Mouse (Mus musculus): ENCODE measurements around the gene Tnfrsf14.
A peak's percentile ranks its signal among the peaks of the same experiment; 100 is the strongest.

Tnfrsf14 gene

DNA sequence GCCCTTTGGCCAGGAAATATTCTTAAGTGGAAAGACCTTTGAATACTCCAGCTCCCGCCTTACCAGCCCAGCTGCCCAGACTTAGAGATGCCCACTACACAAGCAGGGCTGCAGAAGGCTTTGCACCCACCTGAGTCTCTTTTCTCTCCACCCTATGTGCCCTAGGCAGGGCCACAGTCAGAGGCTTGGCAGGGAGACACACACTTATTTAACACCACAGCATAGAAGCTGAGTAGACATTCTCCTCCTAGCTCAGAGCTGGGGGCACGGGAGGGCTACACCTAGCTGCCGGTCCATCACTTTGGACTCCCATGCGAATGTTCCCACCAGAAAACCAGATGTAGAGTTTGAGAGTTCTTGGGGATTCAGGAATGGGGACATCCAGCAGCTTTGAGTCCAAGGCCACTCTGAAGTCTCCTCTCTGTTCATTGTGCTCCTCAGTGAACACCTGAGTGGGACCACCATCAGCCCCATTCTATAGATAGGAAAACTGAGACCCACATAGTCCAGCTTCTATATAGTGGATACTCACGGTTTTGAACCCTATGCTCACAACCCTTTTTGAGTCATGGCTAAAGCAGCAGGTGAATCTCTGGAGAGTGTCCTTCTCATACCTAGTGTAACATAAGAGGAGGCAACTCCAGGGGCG lies 20.7 kb upstream of the Tnfrsf14 start:
- DNase-seq (ENCODE audit: low spot score in 2 of 2) = no peak

DNA sequence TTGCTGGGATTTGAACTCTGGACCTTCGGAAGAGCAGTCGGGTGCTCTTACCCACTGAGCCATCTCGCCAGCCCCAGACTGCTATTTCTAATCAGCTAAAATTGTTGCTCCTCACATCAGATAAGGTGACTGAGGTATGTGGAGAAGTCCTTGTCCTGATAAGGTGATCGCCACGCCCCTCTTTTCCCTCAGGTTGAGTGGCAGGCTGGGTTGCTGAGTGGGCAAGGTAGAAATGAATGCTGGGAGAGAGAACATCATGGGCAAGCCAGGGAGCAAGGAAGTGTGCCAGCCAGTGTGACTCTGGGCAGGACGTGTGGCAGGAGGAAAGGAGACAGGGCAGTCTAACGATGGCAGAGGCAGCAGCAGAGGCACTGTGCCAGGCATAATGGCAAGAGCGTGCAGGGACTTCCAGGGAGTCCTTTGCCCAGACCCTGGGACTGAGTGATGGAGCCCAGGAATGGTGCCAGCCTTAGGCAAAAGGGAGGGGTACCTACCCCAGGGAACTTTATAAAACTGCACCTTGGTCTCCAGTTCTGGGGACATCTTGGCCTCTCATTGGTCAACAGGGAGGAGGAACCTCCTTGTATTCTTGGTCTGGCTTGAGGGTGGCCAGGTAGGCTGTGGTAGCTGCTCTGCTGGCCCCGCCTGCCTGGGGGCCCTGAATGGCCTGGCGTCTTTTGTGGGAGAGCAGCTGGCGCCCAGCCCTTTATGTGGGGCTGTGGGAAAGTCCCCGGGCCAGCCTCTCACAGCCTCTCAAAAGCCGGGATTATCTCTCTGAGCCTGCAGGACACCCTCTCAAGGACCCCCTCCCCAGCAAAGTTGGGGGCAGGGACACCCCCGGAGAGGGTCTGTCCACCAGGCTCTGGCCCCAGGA lies 19.9 kb upstream of the Tnfrsf14 start:
- DNase-seq (ENCODE audit: low spot score in 2 of 2) = peak; percentile 69 to 75

DNA sequence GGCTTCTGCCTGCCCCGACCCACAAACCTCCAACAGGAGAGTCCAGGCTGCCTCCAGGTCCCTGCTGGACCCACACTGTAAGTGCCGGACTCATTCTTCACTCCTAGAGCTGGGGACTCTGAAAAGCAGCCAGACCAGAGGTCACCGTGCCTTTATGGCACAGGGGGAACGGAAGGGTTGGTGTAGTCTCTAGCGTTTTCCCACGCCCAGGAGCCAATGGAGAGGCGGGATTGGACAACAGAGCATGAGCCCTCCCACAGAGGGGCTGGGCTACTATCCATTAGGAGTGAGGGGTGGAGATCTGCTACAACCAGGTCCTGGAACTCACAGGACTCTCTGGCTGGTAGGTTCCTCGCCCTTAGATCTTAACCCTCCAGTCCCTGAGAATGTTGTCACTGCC lies 18.0 kb upstream of the Tnfrsf14 start:
- DNase-seq (ENCODE audit: low spot score in 2 of 2) = peak in 1 of 2 experiments; percentile 67

DNA sequence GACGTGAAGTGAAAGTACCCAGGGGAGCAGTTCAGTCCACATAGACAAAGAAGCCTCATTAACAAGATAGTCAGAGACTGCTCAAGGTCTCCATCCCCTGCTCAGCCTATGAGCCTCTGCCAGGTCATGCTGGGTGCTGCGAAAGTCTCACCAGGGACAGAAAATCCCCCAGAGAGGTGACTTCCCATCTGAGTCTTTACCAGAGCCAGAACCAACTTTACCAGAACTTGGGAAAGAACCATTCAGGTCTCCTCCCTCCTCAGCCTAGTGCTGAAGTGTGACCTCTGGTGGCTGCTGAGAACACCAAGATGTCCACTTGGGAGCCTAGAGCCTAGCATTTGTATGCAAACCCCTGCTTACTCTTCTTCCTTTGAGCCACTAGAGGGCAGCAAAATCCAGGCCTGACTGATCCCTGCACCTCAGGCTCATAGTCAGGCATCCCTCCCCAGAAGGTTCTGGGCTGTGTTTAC lies 15.8 kb upstream of the Tnfrsf14 start:
- peak; percentile 68 to 73 for DNase-seq (ENCODE audit: low spot score in 2 of 2)

DNA sequence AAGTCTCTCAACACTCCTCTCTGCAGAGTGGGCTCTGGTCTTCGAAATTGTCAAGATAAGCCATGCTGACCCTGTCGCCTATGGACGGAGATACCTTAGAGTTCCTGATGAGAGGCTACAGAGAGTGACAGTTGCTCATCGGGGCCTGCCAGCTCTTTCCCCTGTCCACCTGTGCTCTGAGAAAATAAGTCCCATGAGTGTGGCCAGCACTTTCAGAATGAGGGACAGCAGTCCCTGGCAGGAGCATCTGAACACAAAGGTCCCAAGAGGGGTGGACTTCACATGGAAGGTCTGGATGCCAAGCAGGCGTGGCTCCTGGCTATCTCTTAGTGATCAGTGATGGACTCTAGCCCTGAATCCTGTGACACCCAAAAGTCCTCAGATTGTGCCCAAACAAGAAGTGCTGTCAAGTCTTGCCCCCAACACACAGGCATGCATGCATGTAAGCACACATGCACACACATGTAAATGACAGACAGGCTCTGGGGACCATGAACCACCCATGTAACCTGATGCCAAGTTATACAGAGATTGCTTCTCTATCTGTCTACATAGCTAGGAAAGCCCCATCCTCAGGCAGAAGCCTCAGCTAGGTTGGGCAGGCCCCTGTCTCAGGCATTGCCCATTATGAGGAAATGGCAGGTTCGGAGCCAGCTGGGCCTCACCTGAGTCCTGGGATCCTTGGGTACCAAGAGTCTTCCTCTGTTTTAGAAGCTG lies 15.1 kb upstream of the Tnfrsf14 start:
- DNase-seq (ENCODE audit: low spot score in 2 of 2) = no peak

DNA sequence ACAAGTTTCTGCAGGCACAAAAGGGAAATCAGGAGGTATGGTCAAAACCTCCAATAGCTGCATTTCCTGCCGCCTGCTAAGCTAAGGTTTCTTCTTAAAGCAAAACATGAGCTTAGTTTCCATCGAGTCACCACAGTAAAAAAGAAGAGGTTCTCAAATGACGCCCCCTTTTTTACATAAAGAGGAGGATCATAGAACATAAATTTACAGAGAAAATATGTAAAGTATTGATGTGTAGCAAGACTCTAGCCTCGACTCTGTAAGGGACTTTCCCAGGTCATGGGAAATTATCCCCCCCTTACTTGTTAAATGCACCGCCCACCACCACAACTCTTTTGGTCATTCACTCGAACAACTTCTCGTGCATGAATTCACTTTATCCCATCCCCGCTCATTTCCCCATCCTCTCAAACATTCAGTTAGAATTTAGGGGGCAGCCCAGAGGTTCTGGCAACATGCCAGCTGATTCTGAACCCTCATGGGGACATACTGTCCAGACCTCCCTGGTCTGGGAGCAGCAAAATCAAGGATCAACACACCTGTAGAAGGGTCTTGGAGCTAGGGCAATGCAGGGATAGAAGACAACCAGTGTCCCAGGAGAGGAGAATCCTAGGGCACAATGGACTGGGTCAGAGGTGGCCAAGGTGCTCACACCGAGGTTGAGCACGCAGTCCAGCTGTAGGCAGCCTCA lies 14.4 kb upstream of the Tnfrsf14 start:
- no peak for DNase-seq (ENCODE audit: low spot score in 2 of 2)

DNA sequence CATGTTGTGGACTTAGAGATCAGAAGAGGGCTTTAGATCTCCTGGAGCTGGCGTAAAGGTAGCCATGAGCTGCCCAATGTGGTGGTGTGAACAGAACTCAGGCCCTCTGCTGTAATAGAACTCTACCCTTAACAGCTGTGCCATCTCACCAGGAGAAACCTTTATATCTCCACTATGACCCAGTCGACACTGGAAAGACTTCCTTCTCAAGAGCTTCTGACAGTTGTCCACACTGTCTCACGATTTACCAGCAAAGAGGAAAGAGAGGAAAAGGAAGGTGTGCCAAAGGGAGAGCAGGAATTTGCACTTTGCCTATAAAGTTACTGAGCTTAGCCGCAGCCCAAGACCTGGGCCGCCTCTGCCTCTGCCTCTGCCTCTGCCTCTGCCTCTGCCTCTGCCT lies 13.5 kb upstream of the Tnfrsf14 start:
- DNase-seq (ENCODE audit: low spot score in 2 of 2) = no peak

DNA sequence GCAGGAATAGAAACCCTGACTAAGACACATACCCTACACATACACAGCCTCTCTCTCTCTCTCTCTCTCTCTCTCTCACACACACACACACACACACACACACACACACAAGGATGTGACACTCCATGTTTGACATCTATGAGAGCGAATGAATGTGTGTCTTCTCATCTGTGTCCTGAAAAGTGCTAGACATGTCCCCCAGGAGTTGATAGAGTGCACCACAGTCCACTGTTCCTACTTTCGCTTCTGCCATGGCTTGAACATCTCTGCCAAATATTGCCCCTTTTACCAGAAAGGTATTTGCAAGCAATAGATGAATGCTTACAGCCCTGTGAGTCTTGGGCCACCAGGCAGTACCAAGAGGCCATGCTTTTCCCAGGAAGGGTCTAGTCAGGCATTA lies 11.8 kb upstream of the Tnfrsf14 start:
- DNase-seq (ENCODE audit: low spot score in 2 of 2) = no peak

DNA sequence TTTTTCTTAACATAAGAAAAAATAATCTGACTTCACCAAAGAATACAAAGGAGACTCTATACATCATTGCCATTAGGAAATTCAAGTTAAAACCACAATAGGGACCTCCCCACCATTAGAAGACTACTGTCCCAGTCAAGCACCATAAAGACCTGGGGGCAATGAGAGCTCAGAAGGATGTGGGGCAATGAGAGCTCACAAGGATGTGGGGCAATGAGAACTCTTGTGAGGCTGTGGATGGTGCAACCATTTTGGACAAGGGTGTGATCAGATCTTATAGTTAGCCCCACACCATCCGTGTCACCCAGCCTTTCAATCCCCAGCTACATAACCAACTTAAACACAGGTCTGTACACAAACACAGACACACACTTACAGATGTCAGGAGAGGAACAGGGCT lies 9.4 kb upstream of the Tnfrsf14 start:
- DNase-seq (ENCODE audit: low spot score in 2 of 2) = no peak

DNA sequence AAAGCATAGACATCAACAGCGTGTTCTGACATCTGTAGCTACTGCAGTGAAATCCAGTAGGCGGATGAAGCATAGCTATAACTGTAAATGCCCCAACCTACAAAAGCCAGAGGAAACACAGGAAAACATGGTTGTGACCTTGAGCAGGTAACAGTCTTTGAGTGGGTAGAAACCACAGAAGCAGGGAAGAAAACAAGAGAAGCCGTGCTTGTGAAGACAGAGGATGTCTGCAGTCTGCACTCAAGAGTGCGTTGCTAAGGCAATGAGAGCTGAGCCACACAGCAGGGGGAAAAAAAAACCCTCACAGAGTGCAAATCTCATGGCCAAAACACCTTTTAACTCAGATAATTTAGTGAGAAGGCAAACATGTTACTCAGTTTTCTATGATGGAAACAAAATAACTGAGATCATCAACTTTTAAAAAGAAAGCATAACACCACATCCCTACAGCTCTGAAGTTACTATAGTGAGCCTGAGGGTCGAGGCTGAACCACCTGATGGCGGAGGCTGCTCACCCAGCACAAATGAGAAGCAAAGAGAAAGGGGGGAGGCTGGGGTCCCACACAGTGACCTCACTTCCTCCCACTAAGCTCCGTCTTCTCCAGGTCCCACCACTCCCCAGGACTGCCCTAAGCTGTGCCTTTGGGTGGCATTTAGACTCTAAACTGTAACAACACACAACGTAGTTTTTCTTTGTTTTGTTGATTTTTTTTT lies 8.3 kb upstream of the Tnfrsf14 start:
- no peak for DNase-seq (ENCODE audit: low spot score in 2 of 2)

DNA sequence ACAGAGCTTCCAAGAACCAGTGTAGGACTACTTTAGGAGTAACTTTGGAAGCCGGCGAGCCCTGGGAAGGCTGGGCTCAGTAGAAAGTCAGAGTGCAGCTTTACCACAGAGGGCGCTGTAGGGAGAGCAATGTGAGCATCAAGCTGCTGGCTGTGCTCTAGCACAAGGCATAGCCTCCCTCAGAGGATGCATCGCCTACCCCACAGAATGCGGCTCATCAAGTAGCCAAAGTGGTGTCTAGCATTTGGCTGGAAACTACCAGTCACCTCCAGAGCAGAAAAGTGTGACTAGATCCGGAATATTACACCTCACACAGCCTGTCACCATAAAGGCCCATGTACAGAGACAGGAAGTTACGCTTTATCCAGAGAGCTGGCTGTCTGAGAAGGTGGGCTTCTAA lies 7.4 kb upstream of the Tnfrsf14 start:
- no peak for DNase-seq (ENCODE audit: low spot score in 2 of 2)

DNA sequence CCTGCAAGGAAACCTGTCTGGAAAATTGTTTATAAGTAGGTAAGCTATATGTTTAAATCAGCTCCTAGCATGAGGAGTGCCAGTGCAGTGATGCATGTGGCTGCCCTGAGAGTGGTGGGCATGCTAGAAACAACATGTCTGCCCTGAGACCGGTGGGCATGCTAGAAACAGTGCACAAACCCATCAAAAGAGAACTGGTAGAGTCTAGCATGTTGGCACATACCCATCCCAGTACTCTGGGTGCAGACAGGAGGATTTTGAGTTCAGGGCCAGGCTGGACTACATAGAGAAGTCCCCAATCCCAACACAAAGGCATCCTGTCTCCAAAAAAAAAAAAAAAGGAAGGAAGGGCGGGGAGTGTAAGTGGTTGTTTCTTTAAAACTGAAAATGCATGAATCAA lies 6.4 kb upstream of the Tnfrsf14 start:
- no peak for DNase-seq (ENCODE audit: low spot score in 2 of 2)

DNA sequence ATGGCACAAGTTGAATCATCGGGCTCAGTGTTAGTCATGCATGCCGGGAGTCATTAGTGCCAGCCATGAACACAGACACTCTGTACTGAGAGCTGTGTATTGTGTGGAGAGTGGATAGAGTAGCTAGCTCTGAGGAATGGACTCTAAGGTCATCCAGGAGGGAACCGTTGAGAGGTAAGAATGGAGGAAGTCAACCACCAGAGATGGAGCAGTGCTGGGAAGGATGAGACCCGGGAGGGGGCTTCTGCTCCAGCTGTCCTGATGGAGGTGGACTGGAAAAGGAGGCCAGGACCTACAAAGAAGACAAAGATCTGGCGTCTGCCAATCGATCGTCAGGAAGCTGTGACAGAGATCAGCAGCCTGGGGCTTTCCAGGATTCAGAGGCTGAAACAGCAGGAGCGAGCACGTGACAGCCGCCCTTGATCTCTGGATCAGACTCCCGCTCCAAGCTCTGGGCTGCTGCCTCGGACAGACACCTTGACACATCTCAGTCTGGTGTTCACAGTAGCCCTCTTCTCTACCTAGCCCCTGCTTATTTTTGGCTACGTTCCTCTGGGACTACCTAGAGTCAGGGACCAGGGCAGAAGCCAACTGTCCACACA lies 5.0 kb upstream of the Tnfrsf14 start:
- DNase-seq (ENCODE audit: low spot score in 2 of 2) = no peak

DNA sequence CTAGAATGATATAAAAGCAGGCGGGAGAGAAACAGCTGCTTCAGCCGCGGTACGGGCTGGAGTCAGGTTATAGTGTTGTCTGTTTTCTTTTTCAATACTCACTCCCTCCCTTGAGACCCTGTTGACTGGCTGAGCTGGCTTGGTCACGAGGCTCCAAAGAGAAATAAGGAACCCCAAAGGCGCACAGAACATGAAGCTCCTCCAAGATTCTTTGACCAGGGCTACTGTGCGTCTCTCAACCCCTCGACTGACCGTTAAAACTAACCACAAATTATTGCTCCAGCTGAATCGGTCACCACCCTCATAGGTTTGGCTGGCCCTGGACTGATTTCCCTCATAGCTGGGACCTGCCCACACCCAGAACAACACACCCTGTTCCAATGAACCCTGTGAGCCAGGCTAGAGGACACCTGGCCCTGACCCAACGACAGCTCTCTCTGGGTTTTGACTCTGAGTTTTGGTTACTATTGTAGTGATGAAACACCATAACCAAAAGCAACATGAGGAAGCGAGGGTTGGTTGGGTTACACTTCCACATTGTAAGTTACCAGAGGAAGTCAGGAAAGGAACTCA lies 811 bp upstream of the Tnfrsf14 start:
- DNase-seq (ENCODE audit: low spot score in 2 of 2) = no peak

DNA sequence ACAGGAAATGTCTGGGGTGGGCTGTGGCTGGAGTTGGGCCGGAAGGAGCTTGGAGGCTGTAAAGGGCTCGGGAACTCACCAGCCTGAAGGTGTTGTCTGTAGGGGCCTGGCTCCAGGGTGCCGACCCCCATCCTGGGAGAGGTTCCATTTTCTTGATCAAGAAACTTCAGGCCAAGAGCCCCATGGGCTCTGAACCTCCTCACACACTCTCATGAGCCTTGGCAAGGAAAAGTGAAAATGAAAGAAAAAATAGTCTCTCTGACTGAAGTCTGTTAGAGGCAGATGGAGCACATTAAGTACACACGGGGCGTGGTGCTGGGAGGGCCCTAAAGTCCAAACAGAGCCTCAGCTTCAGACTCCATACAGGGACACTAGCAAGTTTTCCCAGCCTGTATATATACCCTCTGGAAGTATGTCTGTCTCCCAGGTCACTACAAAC lies 445 bp downstream of the Tnfrsf14 start:
- DNase-seq (ENCODE audit: low spot score in 2 of 2) = no peak

DNA sequence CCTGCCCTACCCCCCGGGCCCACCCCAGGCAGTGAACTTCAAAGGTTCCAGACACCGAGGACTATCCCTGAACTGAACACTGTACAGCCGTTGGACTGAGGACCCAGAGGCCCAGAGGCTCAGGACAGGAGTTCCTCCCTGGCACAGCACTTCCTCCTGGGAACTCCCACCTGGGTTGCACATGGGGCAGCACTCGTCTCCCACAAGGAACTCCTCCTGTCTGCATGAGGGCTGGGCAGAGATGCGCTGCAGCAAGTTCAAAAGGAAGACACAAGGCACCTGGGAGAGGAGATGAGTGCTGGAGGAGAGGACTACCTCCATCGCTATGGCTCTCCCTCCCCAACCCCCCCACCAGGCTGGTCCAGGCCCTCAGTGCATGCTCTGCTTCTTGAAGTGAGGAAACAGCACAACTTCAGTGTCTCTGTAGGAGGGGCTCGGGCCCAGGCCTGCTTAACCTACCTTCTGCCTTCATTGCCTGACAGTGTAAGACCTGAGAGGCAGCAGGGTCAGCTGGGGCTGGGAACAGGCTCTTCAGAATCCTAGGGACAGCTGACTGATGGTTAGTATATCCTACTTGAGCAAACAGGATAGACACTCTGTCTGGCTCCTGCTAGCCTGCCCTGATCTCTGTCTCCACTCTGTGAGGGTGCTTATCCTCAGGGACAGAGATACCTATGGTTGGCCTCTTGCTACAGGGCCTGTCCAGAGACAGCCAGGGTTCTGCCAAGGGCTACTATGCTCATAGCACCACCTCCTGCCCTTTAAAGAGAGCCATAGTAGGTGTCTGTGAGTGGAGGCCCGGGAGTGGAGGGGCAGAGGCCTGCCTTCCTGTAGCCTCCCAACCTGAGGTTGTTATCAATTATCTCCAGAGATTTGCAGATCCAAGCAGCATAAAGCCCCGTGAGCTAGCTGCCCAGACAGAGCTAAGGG lies 1.1 kb downstream of the Tnfrsf14 start:
- DNase-seq (ENCODE audit: low spot score in 2 of 2) = no peak

DNA sequence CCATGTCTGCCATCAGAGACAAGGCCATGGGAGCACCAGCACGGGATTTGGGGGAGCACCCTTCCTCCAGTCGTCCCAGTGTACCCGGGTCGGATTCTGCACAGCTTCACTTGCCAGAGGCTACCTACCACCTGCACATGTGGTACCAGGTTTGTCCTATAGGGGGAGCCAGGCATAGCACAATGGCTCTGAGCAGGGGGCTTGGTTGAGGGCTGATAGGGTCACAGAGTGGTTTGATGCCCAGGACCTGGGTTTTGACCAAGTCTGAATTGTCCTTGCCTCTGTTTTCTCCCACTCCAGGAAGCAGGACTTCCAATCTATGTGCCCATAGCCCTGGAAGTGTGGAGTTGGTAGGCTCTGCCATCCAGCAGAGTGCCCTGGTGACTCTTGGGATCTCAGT lies 3.0 kb downstream of the Tnfrsf14 start:
- no peak for DNase-seq (ENCODE audit: low spot score in 2 of 2)

DNA sequence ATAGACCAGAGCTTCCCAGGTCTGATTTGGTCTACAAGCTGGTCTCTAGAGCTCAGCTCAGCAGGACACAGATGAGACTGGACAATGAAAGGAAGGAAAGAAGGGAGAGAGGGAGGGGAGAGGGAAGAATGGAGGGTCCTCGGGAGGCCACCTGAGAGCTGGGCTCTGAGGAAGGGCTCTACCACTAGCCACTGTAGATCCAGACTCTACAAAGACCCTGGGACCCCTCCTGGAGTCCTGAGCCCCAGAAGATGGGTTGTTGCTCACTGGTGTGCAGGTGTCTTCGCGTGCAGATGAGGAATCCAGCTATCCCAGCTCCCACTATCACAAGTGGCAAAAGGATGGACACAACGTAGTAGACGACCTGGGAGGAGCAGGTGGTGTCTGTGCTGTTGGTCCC lies 5.4 kb downstream of the Tnfrsf14 start:
- no peak for DNase-seq (ENCODE audit: low spot score in 2 of 2)

DNA sequence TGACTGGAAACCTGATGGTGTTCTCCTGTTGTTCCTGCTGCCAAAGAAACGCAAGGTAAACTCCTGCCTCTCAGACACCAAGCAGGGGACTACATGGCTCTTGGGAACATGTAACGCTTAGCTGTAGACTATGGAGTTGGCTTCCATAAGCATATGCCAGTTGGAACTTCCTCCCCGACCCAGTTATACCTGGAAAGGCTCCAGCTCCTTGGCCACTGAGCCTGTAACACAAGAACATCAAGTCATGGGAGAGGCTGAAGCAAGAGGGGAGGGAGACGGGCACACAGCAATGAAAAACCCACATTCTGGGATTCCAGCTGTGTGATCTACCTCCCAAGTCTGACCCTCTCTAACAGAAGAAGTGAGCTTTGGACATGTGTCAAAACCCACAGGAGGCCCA lies 6.1 kb downstream of the Tnfrsf14 start:
- DNase-seq (ENCODE audit: low spot score in 2 of 2) = no peak
